Comparison of ENCODE assay signal across 1 mouse cellular context in the genomic region with DNA sequence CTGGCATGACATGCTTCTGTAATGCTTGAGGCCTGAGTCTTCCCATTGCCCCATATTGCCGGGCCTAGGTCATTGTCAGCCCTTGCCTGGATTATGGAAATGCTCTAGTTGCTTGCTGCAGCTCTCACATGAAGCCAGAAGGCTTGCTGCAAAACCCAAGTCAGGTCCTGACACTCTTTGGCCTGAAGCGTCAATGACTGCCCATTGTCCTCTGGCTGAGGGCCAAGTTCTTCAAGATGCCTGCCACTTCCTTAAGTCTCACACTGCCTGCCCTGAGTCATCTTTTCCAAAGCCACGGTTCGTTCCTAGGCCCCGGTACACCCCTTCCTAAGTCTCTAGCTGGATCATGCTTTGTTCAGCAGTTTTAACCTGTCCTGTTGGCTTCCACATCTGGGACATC.
TF ChIP-seq lines count a peak whose summit lies in the region.

No protein-coding gene starts in this region.

TF ChIP-seq in MEL, 35 proteins besides CTCF, POLR2A, EP300 and RAD21 (continued from another document):
- no peak for TF ChIP-seq ZKSCAN1 (IDR thresholded peaks at IDR 0.05; ENCODE audit: low read depth, low read length)
- TF ChIP-seq CHD1 (IDR thresholded peaks at IDR 0.05; ENCODE audit: low read depth, low read length), result no peak
- no peak for TF ChIP-seq MYB (IDR thresholded peaks at IDR 0.05; ENCODE audit: low read depth, low read length)
- TF ChIP-seq KAT2A (conservative IDR thresholded peaks at IDR 0.05; ENCODE audit: low read depth, low read length), result no peak
- TF ChIP-seq GABPA (IDR thresholded peaks at IDR 0.05; ENCODE audit: low read depth, low read length), result no peak
- TF ChIP-seq ETS1 (IDR thresholded peaks at IDR 0.05; ENCODE audit: low read depth, low read length), result no peak
- TF ChIP-seq GATA1 (IDR thresholded peaks at IDR 0.05; ENCODE audit: low read depth, low read length), result no peak
- TF ChIP-seq SMC3 (IDR thresholded peaks at IDR 0.05; ENCODE audit: low read depth, low read length), result no peak
